Comparison of ENCODE assay signal across 9 mouse cellular contexts in the genomic region with DNA sequence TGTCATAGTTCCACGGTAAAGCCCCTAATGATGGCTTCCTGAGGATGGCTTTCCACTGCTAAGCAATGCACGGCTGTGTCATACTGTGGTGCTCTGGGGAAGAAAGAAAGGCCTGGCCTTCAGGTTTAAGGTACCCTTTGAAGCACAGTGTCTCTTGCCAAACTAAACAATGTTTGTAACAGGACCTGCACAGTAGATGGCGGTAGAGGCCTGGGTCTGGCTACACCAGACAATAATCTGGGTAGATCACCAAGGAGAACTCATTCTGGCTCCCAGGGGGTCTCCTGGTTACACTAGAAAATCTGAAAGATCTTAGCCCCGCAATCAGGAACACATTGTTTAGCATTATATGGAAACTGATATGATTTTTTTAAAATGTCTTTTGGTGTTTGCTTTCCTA.
DNase-seq lines count a peak whose midpoint lies in the region; ATAC-seq lines count a peak whose summit lies in the region.
"Had no signal": no experiment of that assay in that cellular context is flagged by ENCODE, and none has a peak within 500 bp of the region (broad histone marks: within the 10 kb centered on the region; RNA-seq: fewer than 3 reads in every experiment).

No protein-coding gene starts in this region.

- peak; percentile 11 for DNase-seq in lung, postnatal 14 days
- no peak for DNase-seq in lung, postnatal 4 days
- DNase-seq in embryo, embryonic 10.5 days (ENCODE audit: low spot score): peak; percentile 71
- DNase-seq in left cerebral cortex, postnatal 10 days (ENCODE audit: extremely low spot score in 1 of 2, low spot score in 2 of 2): peak; percentile 58 to 60
- DNase-seq in spleen, postnatal 14 days (ENCODE audit: low spot score in 2 of 2): no peak
- no peak for DNase-seq in ovary, adult 18-20 months (ENCODE audit: low spot score)

- ATAC-seq in forebrain, embryonic 16.5 days: peak; percentile 53; the same call in 1 of the 2 replicates
- no peak for ATAC-seq in forebrain, embryonic 12.5 days (ENCODE audit: low FRiP score)

- H3K4me1 ChIP-seq in forebrain, embryonic 16.5 days (replicated peaks; ENCODE audit: control insufficient read depth, insufficient read depth, low read length): no peaks in the 10 kb centered on the region
- H3K4me1 ChIP-seq in forebrain, embryonic 12.5 days: no peaks in the 10 kb centered on the region
- H3K4me1 ChIP-seq: lung, embryonic 15.5 days had no signal

- 49% methylated on average over 4 of the region's 4 CpGs for WGBS in forebrain, embryonic 16.5 days
- WGBS in forebrain, embryonic 12.5 days: 52% methylated on average over 4 of the region's 4 CpGs

- no peak overlapping the region for H3K4me3 ChIP-seq in forebrain, embryonic 16.5 days (replicated peaks; ENCODE audit: low read length)
- no peak overlapping the region for H3K4me3 ChIP-seq in forebrain, embryonic 12.5 days (replicated peaks)
- H3K4me3 ChIP-seq: lung, embryonic 15.5 days had no signal

- no peaks in the 10 kb centered on the region for H3K36me3 ChIP-seq in forebrain, embryonic 16.5 days (ENCODE audit: control insufficient read depth, insufficient read depth)
- no peaks in the 10 kb centered on the region for H3K36me3 ChIP-seq in forebrain, embryonic 12.5 days (replicated peaks)
- H3K36me3 ChIP-seq: lung, embryonic 15.5 days had no signal

- no peak overlapping the region for H3K9ac ChIP-seq in forebrain, embryonic 16.5 days (replicated peaks; ENCODE audit: low read depth, low read length)
- H3K9ac ChIP-seq in forebrain, embryonic 12.5 days: no peak overlapping the region
- H3K9ac ChIP-seq: lung, embryonic 15.5 days had no signal

- no peaks in the 10 kb centered on the region for H3K9me3 ChIP-seq in forebrain, embryonic 16.5 days (ENCODE audit: control insufficient read depth, low read length)
- no peaks in the 10 kb centered on the region for H3K9me3 ChIP-seq in forebrain, embryonic 12.5 days
- H3K9me3 ChIP-seq: lung, embryonic 15.5 days had no signal

- no peak overlapping the region for H3K27ac ChIP-seq in forebrain, embryonic 16.5 days (ENCODE audit: low read length)
- H3K27ac ChIP-seq in forebrain, embryonic 12.5 days: no peak overlapping the region
- H3K27ac ChIP-seq: lung, embryonic 15.5 days had no signal

- intact Hi-C loops in left cerebral cortex, postnatal 10 days (cut with DNase I): no loop called here

- H3K4me2 ChIP-seq in forebrain, embryonic 16.5 days (ENCODE audit: low read length): no peak overlapping the region
- H3K4me2 ChIP-seq in forebrain, embryonic 12.5 days: no peak overlapping the region
- H3K4me2 ChIP-seq: lung, embryonic 15.5 days had no signal

- no peaks in the 10 kb centered on the region; the same call in 1 of the 2 replicates for H3K27me3 ChIP-seq in forebrain, embryonic 16.5 days (replicated peaks; ENCODE audit: control insufficient read depth, insufficient read depth, low read length)
- H3K27me3 ChIP-seq in forebrain, embryonic 12.5 days: peaks cover 19% of the 10 kb centered on the region
- H3K27me3 ChIP-seq: lung, embryonic 15.5 days had no signal

Comparison
In these comparisons a context has a peak if more than half of its experiments do, and no peak if none do; other contexts are left out.
1. DNase-seq: peak in lung, postnatal 14 days (single experiment), embryo, embryonic 10.5 days (single experiment) and left cerebral cortex, postnatal 10 days (2 of 2); none in lung, postnatal 4 days (0 of 2), spleen, postnatal 14 days (0 of 2) and ovary, adult 18-20 months (single experiment).